Mouse (Mus musculus) left cerebral cortex, postnatal 4 days (tissue): Measurements from ENCODE around the gene Tfap4. TPM values are rescaled to one million over a fixed set of nuclear protein-coding genes. Genes with fewer than 3 reads are reported as not detected.

Experiments
- total RNA-seq, 2 experiments: library from RNA; stranded (reverse); gene quantifications; 2 replicates each; pipeline ENCODE4 v1.2.3; 2021

The Tfap4 gene
- total RNA-seq, 2 experiments from 2014 or later = 13.0 to 13.4 TPM

Other genes starting within 250 kb of the Tfap4 start
- gene Adcy9, start 139.4 kb downstream of the Tfap4 start, total RNA-seq = 10 to 100 TPM; 21.1 to 22.3 TPM
- gene Srl, start 18.0 kb downstream of the Tfap4 start, total RNA-seq = 10 to 100 TPM; 34.2 to 41.4 TPM
- gene Glis2, start 34.9 kb upstream of the Tfap4 start, total RNA-seq = 10 to 100 TPM; 29.0 to 32.8 TPM
- gene Pam16, start 65.1 kb upstream of the Tfap4 start, total RNA-seq = 10 to 100 TPM; 76.7 to 85.7 TPM
- gene Vasn, start 80.1 kb upstream of the Tfap4 start, total RNA-seq = 1 to 10 TPM; 2.6 to 3.2 TPM
- 10 to 100 TPM; 40.0 to 40.2 TPM for gene Dnaja3, start 80.1 kb upstream of the Tfap4 start, total RNA-seq
- 100 to 1,000 TPM in 1 of 2 experiments, 10 to 100 TPM in 1; 99.4 to 104 TPM for gene Coro7, start 119.9 kb upstream of the Tfap4 start, total RNA-seq
- gene Nmral1, start 159.5 kb upstream of the Tfap4 start, total RNA-seq = 10 to 100 TPM; 26.6 to 28.8 TPM
- gene Hmox2, start 166.5 kb upstream of the Tfap4 start, total RNA-seq = 10 to 100 TPM; 70.2 to 70.8 TPM
- gene Cdip1, start 230.4 kb upstream of the Tfap4 start, total RNA-seq = 10 to 100 TPM; 89.0 to 93.5 TPM